Mouse (Mus musculus): Measurements from ENCODE around the gene Sema3d. TPM values are rescaled to one million over a fixed set of nuclear protein-coding genes. Genes with fewer than 3 reads are reported as not detected.

The Sema3d gene
- polyA plus RNA-seq (2012; rRNA removed): 2.7 and 3.7 TPM in 2 replicates

DNA sequence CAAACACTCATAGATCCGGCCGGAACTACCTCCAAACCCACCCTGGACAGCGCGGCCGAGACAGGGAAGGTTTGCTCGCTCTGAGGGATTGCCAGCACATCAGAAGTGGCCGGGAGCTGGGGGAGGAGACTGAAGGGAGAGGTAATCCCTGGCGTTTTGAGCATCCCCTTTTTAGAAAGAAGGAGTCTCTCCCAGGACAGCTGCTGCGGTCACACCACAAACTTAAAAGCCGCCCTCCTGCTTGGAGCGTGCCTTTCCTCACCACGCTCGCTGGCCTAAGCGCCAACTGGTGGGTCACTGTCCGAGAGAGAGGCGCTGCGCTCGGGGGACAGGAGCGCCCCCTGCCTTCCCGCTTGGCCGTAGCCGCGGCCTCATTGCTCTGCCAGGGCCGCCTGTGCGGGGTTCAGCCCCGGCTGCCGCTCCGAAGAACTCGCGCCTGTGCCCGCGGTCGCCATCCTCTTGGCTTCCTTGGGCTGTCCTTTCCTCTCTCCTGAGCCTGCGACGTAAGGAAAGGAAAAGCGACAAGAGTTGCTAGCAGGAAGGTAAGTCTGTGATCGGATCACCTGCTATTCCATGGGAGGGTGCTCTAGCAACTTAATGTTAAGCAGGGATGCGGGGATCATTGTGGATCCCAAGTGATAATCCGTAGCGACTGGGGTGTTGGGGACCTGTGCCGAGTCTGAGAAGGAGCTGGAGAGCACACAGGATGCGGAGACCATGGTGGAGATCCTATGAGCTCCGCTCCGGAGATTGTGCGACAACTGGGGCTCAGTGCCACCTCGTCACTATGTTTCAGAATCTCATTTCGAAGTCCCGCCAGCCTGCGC lies at the start of gene Sema3d:
Sema3d (plus strand) TSS at position 253 of the 827 bp plus-strand sequence.
- no peak for DNase-seq (ENCODE audit: low read depth)

DNA sequence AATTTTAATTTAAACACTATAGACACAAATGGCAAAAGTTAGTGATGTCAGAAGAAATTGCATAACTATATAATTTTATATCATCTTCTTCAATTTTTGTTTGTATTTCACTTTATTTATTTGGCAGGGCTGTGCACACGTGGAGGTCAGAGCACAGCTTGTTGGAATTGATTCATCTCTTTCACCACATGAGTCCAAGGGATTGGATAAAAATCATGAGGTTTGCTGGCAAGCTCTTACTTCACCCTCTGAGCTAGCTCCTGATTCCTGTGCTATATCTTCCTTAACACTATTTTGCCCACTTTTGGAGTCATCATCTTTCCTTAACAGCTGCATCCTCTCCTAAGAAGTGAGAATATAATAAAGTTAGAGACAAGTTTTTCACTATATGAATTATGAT lies 5.9 kb upstream of the Sema3d start:
- no peak for DNase-seq (ENCODE audit: low read depth)

DNA sequence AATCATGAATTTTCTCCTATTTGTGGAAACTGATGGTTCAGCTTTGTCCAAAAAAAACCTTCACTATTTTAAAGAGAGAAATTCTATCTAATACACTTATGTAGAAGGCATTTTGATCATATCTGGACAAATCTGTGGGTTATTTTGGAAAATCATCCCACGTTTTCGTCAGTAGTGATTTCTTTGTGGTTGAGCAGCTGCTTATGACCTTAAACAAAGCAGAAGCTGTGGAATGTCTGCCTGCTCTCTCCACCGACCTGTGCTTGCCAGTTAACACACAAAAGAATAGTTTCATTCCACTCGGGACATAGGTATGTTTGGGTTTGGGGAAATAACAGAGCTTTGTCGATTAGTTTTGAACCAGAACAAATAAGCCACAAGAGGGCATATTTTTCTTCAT lies 4.3 kb upstream of the Sema3d start:
- no peak for DNase-seq (ENCODE audit: low read depth)

DNA sequence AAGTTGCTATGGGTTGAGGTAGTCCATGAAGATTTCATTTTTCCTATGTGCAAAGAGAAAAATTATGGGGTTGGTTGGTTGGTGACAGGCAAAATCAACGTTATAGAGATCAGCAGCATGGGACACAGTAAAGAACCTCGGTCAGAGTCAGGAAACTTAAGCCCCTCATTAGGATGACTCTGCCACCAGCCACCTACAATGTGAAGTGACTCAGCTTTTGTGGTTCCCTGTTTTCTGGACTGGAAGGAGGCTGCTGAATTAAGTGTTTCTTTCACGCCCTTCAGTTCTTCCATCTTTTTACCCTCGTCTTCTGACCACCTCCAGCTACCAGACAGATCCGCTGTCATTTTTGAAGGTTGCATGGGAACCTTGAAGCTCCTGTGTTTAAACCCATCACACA lies 1.2 kb upstream of the Sema3d start:
- no peak for DNase-seq (ENCODE audit: low read depth)

DNA sequence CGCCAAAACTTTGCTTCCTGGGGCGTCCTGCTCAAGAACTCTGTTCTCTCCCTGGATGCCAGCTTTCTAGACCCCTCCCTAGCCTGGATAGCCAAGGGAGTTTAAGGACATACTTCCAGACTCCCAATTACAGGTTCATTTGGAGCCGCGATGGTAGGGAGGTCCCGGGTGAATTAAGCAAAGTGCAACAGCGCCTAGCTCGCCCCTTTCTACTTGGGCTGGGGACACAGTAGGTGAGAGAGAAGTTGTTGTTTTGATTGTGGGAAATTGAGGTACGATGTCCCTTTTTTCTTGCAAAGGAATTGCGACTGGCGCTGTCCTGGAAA lies 738 bp downstream of the Sema3d start:
- DNase-seq (ENCODE audit: low read depth): no peak

DNA sequence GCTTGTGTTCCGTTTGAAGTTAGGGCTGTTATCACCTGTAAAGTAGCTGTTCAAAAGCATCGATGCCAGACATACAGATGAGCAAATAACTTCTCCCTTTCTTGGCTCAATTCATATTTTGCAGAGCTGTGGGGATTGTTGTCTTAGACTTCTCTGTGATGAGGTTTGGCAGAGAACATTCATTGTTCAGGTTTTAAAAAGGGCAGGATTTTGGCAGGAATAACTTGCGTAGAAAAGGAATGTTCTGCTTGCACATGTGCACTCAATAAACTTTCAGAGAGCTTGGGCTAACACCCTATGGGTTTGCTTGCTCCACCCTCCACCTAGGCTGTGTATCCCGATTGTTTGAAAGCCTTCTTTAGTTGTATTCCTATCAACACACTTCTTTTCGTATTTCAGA lies 9.5 kb downstream of the Sema3d start:
- no peak for DNase-seq (ENCODE audit: low read depth)

DNA sequence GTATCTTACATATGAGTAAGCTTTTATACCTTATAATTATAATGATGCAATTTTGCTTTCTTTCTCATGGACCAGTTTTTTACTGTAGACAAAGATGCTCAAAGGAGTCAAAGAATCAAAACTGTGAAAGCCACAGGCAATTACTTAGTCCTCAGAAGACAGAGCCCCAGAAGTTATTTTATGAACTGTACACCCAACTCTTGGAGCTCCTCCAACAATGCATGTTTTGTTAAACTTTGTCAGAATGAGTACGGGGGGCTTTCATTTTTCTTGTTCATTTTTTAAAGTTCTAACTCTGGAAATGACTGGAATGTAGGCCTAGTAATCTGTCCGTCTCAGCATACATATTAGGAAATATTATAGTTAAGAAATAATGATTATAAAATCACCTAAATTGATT lies 16.1 kb downstream of the Sema3d start:
- DNase-seq (ENCODE audit: low read depth): no peak

DNA sequence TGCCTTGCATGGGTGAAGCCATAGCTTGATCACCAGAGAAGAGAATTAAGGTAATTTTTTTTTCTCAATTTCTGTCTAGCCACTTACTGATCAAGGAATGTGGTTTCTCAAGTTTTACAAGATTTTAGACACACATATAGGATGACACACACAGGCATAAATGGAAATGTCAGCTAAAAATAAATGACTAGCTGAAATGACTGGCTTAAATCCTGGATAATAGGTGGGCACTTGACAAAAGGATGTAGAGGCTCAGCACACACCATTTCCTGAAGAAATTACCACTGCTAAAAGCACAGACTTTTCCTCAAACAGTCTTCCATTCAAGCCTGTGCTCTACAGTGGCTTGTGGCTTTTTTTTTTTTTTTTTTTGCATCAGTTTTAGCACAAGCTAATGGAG lies 21.0 kb downstream of the Sema3d start:
- DNase-seq (ENCODE audit: low read depth): no peak

DNA sequence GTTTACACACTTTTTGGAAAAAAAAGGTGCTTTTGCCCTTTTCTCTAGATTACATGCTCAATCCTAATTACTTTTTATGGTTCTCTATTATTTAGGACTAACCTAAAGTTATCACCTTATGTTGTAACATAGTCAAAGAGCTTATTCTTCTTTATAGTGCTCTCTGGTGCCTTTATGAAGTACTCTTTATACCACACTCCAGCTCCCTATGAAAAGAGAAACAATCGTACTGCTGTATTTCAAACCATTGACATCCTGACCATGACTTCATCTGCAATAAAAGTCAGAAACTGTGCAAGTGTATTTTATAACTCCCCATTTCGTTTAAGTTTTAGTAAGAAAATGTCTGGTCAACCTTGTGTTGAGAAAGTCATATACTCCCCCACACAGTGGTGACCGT lies 29.4 kb downstream of the Sema3d start:
- no peak for DNase-seq (ENCODE audit: low read depth)

DNA sequence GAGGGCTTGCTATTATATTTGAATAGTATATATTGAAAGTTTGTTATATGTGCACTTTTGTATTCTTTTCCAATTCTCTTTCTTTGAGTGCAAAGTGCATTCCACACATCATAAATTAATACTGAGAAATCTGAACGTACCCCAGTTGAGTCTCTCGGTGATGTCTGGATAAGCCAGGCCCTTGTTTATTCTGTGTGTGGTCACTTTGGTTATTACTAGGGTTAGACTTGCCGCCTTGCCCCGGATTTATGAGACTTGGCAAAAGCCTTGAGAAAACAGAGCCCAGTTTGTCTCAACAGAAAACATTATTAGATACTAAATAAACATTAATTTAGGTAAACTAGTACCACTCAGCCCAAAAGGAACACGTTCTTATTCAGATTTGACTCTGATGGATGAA lies 40.1 kb downstream of the Sema3d start:
- DNase-seq (ENCODE audit: low read depth): no peak

DNA sequence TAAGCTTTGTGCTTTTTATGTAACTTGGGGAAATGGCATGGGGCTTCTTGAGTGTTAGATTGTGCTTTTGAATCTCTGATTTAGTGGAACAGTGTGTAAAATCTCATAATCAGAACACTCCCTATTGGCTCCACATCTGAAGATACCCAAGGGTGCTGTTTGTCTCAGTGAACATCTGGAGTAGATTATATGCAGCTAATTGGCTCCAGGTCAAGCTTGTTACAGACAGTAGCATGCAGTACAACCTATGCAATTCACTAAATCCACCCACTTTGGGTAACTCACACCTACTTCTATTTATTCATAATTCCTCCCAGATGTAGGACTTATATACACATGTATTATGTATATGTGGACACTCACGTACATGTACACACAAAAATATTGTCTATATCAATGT lies 58.6 kb downstream of the Sema3d start:
- DNase-seq (ENCODE audit: low read depth): no peak

DNA sequence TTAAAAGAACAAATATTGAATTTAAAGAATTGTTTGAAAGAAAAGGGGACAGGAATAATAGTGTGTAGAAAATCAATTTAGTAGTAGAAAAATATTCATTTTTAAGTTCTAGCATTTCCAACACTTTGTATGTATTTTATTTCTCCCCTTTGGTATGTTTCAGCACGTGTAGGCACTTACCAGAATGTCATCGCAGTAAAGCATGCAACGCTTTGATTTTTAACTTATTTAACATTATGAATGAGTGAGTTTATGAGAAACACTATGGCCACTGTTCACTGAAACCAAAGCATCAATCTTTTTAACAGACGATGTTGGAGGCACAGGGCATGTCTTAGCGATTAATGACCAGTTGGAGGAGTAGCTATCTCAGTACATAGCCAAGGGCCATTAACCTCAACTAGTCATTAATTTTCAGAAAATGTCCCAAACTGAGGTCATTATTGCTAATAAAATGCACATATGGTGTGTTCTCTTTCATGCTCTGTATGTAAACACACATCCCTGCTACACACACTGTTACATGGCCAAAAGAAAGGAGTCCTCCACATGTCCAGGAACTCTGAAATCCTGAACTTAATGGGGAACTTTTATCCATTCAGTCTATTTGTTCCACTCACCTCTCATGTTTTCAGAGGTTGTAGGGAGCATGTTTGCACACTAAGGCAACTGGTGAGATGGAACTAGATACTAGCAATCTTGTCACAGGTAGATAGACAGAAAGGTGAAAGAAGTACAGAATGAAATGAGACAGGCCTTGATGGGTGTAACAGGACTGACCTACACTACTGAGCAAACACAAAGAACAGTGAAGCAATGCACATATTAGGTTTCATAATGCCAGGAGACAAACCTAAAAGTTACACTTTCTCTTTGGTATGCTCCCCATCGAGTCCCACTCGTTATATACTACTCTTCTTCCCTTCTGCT lies 59.3 kb downstream of the Sema3d start:
- DNase-seq (ENCODE audit: low read depth): no peak

DNA sequence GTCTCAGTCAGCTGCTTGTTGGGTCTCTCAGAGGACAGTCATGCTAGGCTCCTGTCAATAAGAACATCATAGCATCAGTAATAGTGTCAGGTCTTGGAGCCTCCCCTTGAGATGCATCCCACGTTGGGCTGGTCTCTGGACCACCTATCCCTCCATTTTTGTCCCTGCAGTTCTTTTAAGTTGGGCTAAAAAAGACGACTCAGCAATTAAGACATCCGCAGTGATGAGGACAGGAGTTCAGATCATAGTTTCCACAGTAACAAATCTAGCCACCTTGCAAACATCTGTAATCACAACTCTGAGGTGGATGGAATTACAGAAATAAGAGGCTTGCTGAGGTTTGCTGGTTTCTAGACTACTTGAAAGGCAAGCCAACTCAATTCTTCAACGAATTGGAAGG lies 67.9 kb downstream of the Sema3d start:
- DNase-seq (ENCODE audit: low read depth): no peak

DNA sequence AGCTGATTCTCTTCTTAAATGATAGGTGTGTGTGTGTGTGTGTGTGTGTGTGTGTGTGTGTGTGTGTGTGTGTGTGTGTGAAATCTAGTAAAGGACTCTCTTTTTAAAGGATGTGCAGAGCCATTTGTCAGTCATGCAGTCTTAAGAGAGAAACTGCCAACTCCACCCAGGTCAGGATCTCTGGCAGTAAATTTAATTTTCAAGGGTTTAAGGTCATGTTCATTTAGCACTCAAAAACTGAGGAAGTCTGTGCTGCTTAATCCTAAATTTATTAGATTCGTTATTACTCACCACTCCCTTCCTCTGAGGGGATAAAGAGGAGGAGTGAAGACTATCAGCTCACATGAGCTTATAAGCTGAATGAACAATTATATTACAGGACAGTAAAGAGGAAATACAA lies 71.8 kb downstream of the Sema3d start:
- DNase-seq (ENCODE audit: low read depth): no peak

DNA sequence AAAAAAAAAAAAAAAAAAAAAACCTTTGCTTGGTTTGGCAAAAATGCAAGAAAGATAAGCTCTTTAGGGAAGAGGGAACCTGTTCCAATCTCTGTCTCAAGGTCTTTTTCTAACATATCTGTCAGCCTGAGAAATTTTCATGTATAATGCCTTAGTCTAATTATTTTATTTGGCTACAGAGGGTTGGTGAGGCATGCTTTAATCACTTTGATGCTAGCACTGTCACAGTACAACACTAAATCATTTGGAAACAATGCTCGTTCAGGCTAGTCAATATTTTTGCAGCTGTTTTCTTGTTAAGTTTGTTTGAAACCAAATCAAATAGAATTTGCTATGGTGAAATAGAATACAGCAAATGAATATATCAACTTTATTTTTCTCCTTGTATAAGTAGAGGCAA lies 74.3 kb downstream of the Sema3d start:
- DNase-seq (ENCODE audit: low read depth): no peak

DNA sequence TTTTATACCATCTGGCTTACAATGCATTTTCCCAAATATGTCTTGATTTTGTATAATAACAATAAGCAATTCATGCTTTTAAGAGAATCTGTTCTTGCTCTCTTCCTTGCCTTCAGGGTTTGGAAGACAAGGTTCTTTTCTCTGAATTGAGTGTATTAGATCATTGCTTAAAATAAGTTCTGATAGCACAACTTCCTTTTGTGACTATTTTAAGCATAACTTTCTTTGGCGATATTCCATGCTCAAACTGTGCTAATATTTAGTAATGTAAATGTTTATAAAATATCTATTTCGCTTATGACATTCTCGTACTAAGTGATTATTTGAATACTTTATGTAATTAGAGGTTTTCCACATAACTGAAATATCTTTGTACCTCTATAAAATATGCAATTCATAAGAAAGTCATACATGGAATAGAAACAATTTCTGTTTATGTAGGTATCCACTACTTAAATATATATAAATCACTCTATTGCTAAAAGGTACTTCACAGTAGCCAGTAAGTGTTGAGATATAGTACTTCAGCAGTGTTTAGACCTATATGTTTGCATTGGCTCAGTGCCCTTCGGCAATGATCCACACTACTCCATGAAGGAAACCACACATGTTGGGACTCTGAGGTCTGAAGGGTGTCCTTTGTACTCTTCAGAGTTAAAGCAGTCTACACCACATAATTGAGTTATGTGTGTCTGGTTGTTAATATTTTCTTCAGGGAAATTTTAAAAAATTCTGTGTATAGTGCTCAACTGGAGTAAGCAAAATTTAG lies 84.6 kb downstream of the Sema3d start:
- DNase-seq (ENCODE audit: low read depth): no peak

DNA sequence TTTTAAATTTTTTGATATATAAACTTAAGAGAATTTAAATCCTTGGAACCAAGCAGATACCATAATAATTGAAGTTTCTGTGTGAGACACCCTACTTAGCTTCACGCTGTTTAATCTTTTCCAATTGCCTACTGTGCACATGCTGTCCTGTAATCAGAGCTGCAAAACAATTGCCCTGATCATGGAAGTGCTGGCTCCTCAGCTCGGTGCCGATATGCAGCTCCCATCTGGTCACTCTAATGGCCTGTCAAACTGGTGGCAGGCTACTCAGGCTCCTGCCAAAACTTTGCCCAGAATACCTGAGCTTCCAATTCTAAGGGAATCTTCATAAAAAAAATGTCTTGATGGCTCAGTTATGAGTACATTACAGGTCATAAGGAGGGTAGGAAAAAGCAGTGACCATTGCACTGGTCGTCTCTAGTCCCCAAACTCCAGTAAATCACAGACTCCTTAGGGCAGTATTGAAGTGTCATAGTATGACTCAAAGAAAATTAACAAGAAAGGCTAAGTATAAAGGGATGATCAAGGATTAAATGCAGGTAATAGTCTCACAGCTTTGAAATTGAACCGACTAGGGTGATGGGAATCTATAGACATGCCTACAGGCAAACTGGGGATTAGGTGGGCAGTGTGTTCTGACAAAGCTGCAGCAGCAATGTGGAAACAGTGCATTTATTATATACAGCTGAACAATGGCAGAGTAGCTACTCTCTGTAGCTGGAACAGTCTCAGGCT lies 91.9 kb downstream of the Sema3d start:
- no peak for DNase-seq (ENCODE audit: low read depth)

DNA sequence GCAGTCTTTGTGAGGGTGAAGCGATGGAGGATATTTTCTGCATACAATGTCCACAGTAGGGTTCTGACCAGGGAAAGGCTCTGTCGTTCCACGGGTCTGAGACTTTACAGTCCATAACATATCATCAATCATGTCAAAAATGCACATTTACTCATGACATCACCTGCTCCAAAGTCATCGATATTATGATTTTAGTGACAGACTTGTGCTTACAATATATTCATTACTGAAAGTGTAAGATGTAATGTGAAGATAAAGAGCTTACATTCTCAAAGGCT lies 92.4 kb downstream of the Sema3d start:
- DNase-seq (ENCODE audit: low read depth): no peak

DNA sequence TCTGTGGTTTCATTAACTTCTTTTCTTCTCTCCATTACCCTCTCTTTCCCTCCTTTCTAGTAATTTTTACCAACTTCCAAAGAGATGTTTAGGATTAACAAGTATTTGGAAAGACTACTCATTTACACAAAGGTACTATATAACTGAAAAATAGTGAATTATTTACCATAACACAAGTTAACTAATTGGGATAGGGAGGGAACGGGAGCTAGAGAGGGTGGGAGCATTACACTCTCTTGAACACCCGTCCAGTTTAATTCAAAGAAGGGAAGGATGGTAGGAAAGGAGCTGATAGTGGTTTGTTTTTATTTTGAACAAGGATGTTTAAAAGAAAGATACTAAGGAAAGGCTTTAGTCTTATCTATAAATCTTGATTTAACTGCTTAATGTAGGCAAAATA lies 104.7 kb downstream of the Sema3d start:
- no peak for DNase-seq (ENCODE audit: low read depth)

DNA sequence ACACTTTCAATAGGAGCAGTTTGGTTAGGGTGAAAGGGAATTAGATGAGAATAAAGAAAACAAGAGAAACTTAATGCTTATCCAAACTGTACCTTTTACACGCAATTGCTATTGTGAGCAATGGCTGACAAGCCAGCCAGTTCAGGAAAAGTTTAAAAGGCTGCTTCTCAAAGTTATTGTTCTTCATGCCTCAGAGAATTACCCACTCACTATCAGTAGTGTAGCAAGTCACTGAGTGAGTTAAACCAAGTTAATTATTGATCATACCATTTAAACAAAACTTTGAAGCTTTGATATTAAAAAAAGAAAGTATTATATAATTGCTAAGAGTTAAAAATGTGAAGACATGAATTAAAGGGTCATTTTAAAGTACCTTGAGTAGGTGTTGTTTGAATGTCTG lies 108.5 kb downstream of the Sema3d start:
- no peak for DNase-seq (ENCODE audit: low read depth)

DNA sequence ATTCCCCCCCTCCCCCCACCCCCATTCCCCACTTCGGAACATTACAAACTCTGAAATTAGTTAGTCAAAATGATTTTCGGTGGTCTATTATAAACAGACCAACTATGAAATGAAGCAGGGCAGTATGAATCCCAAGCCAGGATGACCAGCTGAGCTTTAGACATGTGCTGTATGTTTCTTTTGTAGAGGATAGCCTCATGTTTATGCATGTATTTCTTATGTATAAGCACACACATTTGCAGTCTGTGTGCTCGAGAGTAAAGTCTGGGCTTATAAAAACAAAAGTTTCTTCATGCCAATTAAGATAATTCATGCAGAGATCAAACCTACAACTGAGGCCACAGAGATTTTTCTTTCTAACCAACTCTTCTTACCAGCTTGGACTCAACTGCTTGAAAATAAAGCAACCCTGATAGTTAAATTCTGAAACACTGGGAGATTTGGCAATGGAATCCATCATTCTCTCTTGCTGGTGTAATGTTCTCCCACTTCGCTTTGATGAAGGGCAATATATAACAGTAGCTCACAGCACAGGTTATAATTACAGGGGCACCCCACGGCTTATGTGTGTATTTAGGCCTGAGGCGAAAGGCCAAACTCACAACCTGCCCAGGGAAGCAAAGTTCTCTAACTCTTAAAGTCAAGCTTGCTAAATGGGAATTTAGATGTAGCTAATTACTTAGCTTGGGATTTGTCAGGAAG lies 115.2 kb downstream of the Sema3d start:
- DNase-seq (ENCODE audit: low read depth): no peak

Measured in gonadal fat pad, adult 2 months (tissue).